Mouse (Mus musculus) midbrain, embryonic 13.5 days (tissue): ENCODE measurements around the gene Upk2. TPM values are rescaled to one million over a fixed set of nuclear protein-coding genes. Genes with fewer than 3 reads are reported as not detected.
A peak's percentile ranks its signal among the peaks of the same experiment; 100 is the strongest.

Experiments
- ATAC-seq: fragments of 200-750 bp; cut with Nextera tagmentation; 2 replicates; pipeline ENCODE4 v1.8.0; 2017; ENCODE audit warnings: mild to moderate bottlenecking, moderate TSS enrichment, moderate library complexity
- H3K27ac ChIP-seq: fragments of 300-500 bp; sonication (generic); 2 replicates; pipeline ENCODE4 v1.5.1; 2015; ENCODE audit warnings: inconsistent platforms, mild to moderate bottlenecking, moderate library complexity
- H3K27me3 ChIP-seq: fragments of 300-500 bp; sonication (generic); 2 replicates; pipeline ENCODE4 v1.6.1; 2015; ENCODE audit warnings: mild to moderate bottlenecking, inconsistent platforms
- H3K36me3 ChIP-seq: fragments of 300-500 bp; sonication (generic); 2 replicates; pipeline ENCODE4 v1.6.1; 2015; ENCODE audit warnings: mild to moderate bottlenecking, inconsistent platforms
- H3K4me1 ChIP-seq: fragments of 300-500 bp; sonication (generic); replicated peaks from 2 replicates; pipeline ENCODE4 v1.6.1; 2015; ENCODE audit warnings: inconsistent platforms
- H3K4me2 ChIP-seq: fragments of 300-500 bp; sonication (generic); replicated peaks from 2 replicates; pipeline ENCODE4 v1.6.1; 2015; ENCODE audit warnings: moderate library complexity, mild to moderate bottlenecking, inconsistent platforms
- H3K4me3 ChIP-seq: fragments of 300-500 bp; sonication (generic); replicated peaks from 2 replicates; pipeline ENCODE4 v1.5.1; 2015; ENCODE audit warnings: mild to moderate bottlenecking, inconsistent platforms
- H3K9ac ChIP-seq: fragments of 300-500 bp; sonication (generic); replicated peaks from 2 replicates; pipeline ENCODE4 v1.6.1; 2015; ENCODE audit warnings: mild to moderate bottlenecking, inconsistent platforms
- H3K9me3 ChIP-seq: fragments of 300-500 bp; sonication (generic); 2 replicates; pipeline ENCODE4 v1.6.1; 2016; ENCODE audit warnings: mild to moderate bottlenecking, inconsistent platforms
- WGBS: fragments of 180-500 bp; shearing (Covaris S2); methylation state at CpG from one replicate; pipeline ENCODE4 v1.1.7; 2015; 5-methylcytosine and 5-hydroxymethylcytosine counted together
- polyA plus RNA-seq: library from polyadenylated mRNA; unstranded; fragments of >200 nt; fragmentation: Nextera tagmentation; extraction: Ambion mirVana; gene quantifications from 2 replicates; pipeline ENCODE4 v1.2.1, GENCODE M21; 2015

Upk2 gene
- not detected in 2 replicates for polyA plus RNA-seq

GRCm38 (mm10) chr9:44454891-44455220, at the start of gene Upk2:
Gene Upk2, minus strand, starts transcription at chr9:44454976.
- peaks cover 16% of the 10 kb centered on the region for H3K27me3 ChIP-seq
- no peak within 1 kb of the TSS for H3K4me2 ChIP-seq
- peak within 1 kb of the TSS; percentile 96 for H3K27ac ChIP-seq
- H3K9me3 ChIP-seq = no peaks in the 10 kb centered on the region
- no peak for ATAC-seq
- H3K4me1 ChIP-seq = peaks cover 42% of the 10 kb centered on the region
- 23% methylated on average over 4 of the region's 4 CpGs for WGBS
- no peak within 1 kb of the TSS for H3K4me3 ChIP-seq
- no peaks in the 10 kb centered on the region for H3K36me3 ChIP-seq
- H3K9ac ChIP-seq = 0 out of 2 replicates have a peak within 1 kb of the TSS, but pooled peaks have one; percentile 1

- no peak for ATAC-seq
- Histone ChIP-seq H3K36me3 (peaks cover 35% of the 10 kb centered on the region), H3K9ac (peak overlapping the region; percentile 23; the same call in 1 of the 2 replicates), H3K27ac (no peak overlapping the region), H3K4me1 (peaks cover 60% of the 10 kb centered on the region), H3K4me2 (no peak overlapping the region; the same call in 1 of the 2 replicates), H3K27me3 (0 out of 2 replicates have a peak, but pooled peaks cover 3% of the 10 kb centered on the region), H3K9me3 (no peaks in the 10 kb centered on the region), H3K4me3 (no peak overlapping the region)
- WGBS = 2% methylated on average over 4 of the region's 4 CpGs
These were observed 47.2 kb upstream of the Upk2 start for GRCm38 (mm10) chr9:44502006-44502405.

- WGBS = 59% methylated on average over 10 of the region's 10 CpGs
- Histone ChIP-seq H3K4me2 (peak overlapping the region; percentile 83; the same call in 1 of the 2 replicates), H3K4me1 (peaks cover 67% of the 10 kb centered on the region), H3K27me3 (0 out of 2 replicates have a peak, but pooled peaks cover 3% of the 10 kb centered on the region), H3K9me3 (no peaks in the 10 kb centered on the region), H3K9ac (peak overlapping the region; percentile 23; the same call in 1 of the 2 replicates), H3K36me3 (peaks cover 28% of the 10 kb centered on the region), H3K4me3 (no peak overlapping the region), H3K27ac (no peak overlapping the region; the same call in 1 of the 2 replicates)
- no peak for ATAC-seq
These were observed 46.6 kb upstream of the Upk2 start for GRCm38 (mm10) chr9:44501206-44501879.

GRCm38 (mm10) chr9:44500638-44501175, 45.9 kb upstream of the Upk2 start:
- 0 out of 2 replicates have a peak, but pooled peaks cover 3% of the 10 kb centered on the region for H3K27me3 ChIP-seq
- H3K4me1 ChIP-seq = peaks cover 63% of the 10 kb centered on the region
- peaks cover 22% of the 10 kb centered on the region for H3K36me3 ChIP-seq
- no peak overlapping the region for H3K4me3 ChIP-seq
- peak overlapping the region; percentile 11 for H3K9ac ChIP-seq
- peak overlapping the region; percentile 83 for H3K4me2 ChIP-seq
- 54% methylated on average over 8 of the region's 8 CpGs for WGBS
- H3K9me3 ChIP-seq = no peaks in the 10 kb centered on the region
- H3K27ac ChIP-seq = peak overlapping the region; percentile 93; the same call in 1 of the 2 replicates
- no peak for ATAC-seq

GRCm38 (mm10) chr9:44500163-44500533, 45.4 kb upstream of the Upk2 start:
- peak overlapping the region; percentile 93 for H3K27ac ChIP-seq
- no peaks in the 10 kb centered on the region for H3K9me3 ChIP-seq
- H3K4me2 ChIP-seq = peak overlapping the region; percentile 83
- 0 out of 2 replicates have a peak, but pooled peaks cover 3% of the 10 kb centered on the region for H3K27me3 ChIP-seq
- H3K9ac ChIP-seq = peak overlapping the region; percentile 42
- H3K4me3 ChIP-seq = peak overlapping the region; percentile 42
- H3K36me3 ChIP-seq = peaks cover 16% of the 10 kb centered on the region
- H3K4me1 ChIP-seq = peaks cover 68% of the 10 kb centered on the region
- WGBS = 31% methylated on average over 5 of the region's 5 CpGs
- peak; percentile 37 for ATAC-seq

GRCm38 (mm10) chr9:44499356-44500162, 44.8 kb upstream of the Upk2 start:
- peak overlapping the region; percentile 42 for H3K4me3 ChIP-seq
- WGBS = 5% methylated on average over 17 of the region's 20 CpGs
- H3K4me1 ChIP-seq = peaks cover 72% of the 10 kb centered on the region
- peak overlapping the region; percentile 93 for H3K27ac ChIP-seq
- H3K4me2 ChIP-seq = peak overlapping the region; percentile 83
- peaks cover 11% of the 10 kb centered on the region for H3K36me3 ChIP-seq
- H3K9me3 ChIP-seq = no peaks in the 10 kb centered on the region
- ATAC-seq = peak; percentile 28
- H3K9ac ChIP-seq = peak overlapping the region; percentile 73
- H3K27me3 ChIP-seq = 0 out of 2 replicates have a peak, but pooled peaks cover 3% of the 10 kb centered on the region

GRCm38 (mm10) chr9:44498421-44499355, 43.9 kb upstream of the Upk2 start:
- Histone ChIP-seq H3K9me3 (no peaks in the 10 kb centered on the region), H3K4me3 (peak overlapping the region; percentile 42), H3K4me1 (peaks cover 81% of the 10 kb centered on the region), H3K27ac (peak overlapping the region; percentile 93), H3K36me3 (peaks cover 6% of the 10 kb centered on the region), H3K4me2 (peak overlapping the region; percentile 83), H3K27me3 (0 out of 2 replicates have a peak, but pooled peaks cover 3% of the 10 kb centered on the region), H3K9ac (peak overlapping the region; percentile 73)
- ATAC-seq = peak; percentile 75
- WGBS = under 1% methylated on average over 56 of the region's 59 CpGs

- Histone ChIP-seq H3K9me3 (no peaks in the 10 kb centered on the region), H3K4me1 (peaks cover 90% of the 10 kb centered on the region), H3K36me3 (peaks cover 6% of the 10 kb centered on the region), H3K4me2 (peak overlapping the region; percentile 83), H3K27me3 (0 out of 2 replicates have a peak, but pooled peaks cover 3% of the 10 kb centered on the region), H3K4me3 (peak overlapping the region; percentile 42), H3K9ac (peak overlapping the region; percentile 73), H3K27ac (peak overlapping the region; percentile 93)
- ATAC-seq = no peak; the same call in 1 of the 2 replicates
- 5% methylated on average over 11 of the region's 11 CpGs for WGBS
These were observed 43.0 kb upstream of the Upk2 start for GRCm38 (mm10) chr9:44497624-44498377.

GRCm38 (mm10) chr9:44496803-44497461, 42.2 kb upstream of the Upk2 start:
- H3K4me2 ChIP-seq = peak overlapping the region; percentile 83; the same call in 1 of the 2 replicates
- peaks cover 94% of the 10 kb centered on the region for H3K4me1 ChIP-seq
- no peak overlapping the region for H3K27ac ChIP-seq
- no peak overlapping the region for H3K4me3 ChIP-seq
- ATAC-seq = no peak
- 49% methylated on average over 12 of the region's 12 CpGs for WGBS
- H3K27me3 ChIP-seq = 0 out of 2 replicates have a peak, but pooled peaks cover 3% of the 10 kb centered on the region
- peaks cover 7% of the 10 kb centered on the region for H3K36me3 ChIP-seq
- peak overlapping the region; percentile 36; the same call in 1 of the 2 replicates for H3K9ac ChIP-seq
- H3K9me3 ChIP-seq = no peaks in the 10 kb centered on the region

- ATAC-seq = no peak
- Histone ChIP-seq H3K27me3 (no peaks in the 10 kb centered on the region), H3K9ac (no peak overlapping the region), H3K9me3 (no peaks in the 10 kb centered on the region), H3K27ac (no peak overlapping the region), H3K4me1 (peaks cover 94% of the 10 kb centered on the region), H3K4me3 (no peak overlapping the region), H3K36me3 (peaks cover 5% of the 10 kb centered on the region), H3K4me2 (no peak overlapping the region)
- WGBS = 88% methylated on average over 10 of the region's 10 CpGs
These were observed 41.1 kb upstream of the Upk2 start for GRCm38 (mm10) chr9:44495810-44496344.
